Mouse (Mus musculus) embryonic facial prominence, embryonic 10.5 days (tissue): ENCODE measurements around the gene Plekha7. TPM values are rescaled to one million over a fixed set of nuclear protein-coding genes. Genes with fewer than 3 reads are reported as not detected.

Source experiments
- DNase-seq: peaks from one replicate; pipeline ENCODE4 v3.0.0-alpha.2; 2017; ENCODE audit warnings: low spot score
- H3K27ac ChIP-seq: fragments of 300-500 bp; sonication (generic); replicated peaks from 2 replicates; pipeline ENCODE4 v1.5.1; 2016; ENCODE audit warnings: mild to moderate bottlenecking
- H3K27me3 ChIP-seq: fragments of 300-500 bp; sonication (generic); replicated peaks from 2 replicates; pipeline ENCODE4 v1.6.1; 2016; ENCODE audit warnings: low read depth, mild to moderate bottlenecking; ENCODE audit not compliant: poor library complexity, severe bottlenecking
- H3K36me3 ChIP-seq: fragments of 300-500 bp; sonication (generic); replicated peaks from 2 replicates; pipeline ENCODE4 v1.6.1; 2016; ENCODE audit warnings: mild to moderate bottlenecking, moderate library complexity
- H3K4me1 ChIP-seq: fragments of 300-500 bp; sonication (generic); 2 replicates; pipeline ENCODE4 v1.6.1; 2016
- H3K4me3 ChIP-seq: fragments of 300-500 bp; sonication (generic); 2 replicates; pipeline ENCODE4 v1.5.1; 2016; ENCODE audit warnings: mild to moderate bottlenecking, moderate library complexity
- H3K9me3 ChIP-seq: fragments of 300-500 bp; sonication (generic); 2 replicates; pipeline ENCODE4 v1.6.1; 2016; ENCODE audit warnings: mild to moderate bottlenecking
- WGBS: fragments of 180-500 bp; shearing (Covaris S2); methylation state at CpG from one replicate; pipeline ENCODE4 v1.1.7; 2016; 5-methylcytosine and 5-hydroxymethylcytosine counted together
- polyA plus RNA-seq: library from polyadenylated mRNA; unstranded; fragments of >200 nt; fragmentation: Nextera tagmentation; extraction: Ambion mirVana; gene quantifications from 2 replicates; pipeline ENCODE4 v1.2.1, GENCODE M21; 2016

The Plekha7 gene
- polyA plus RNA-seq, 1 experiment from 2014 or later, result 14.9 TPM

- 0 out of 2 replicates have a peak overlapping the region, but pooled peaks have one; percentile 40 for H3K27ac ChIP-seq
- H3K27me3 ChIP-seq, result peaks cover 5% of the 10 kb centered on the region
- H3K4me1 ChIP-seq, result peaks cover 56% of the 10 kb centered on the region
- H3K9me3 ChIP-seq, result no peaks in the 10 kb centered on the region
- 0 out of 2 replicates have a peak, but pooled peaks cover 4% of the 10 kb centered on the region for H3K36me3 ChIP-seq
- WGBS, result 55% methylated on average over 7 of the region's 7 CpGs
- H3K4me3 ChIP-seq, result no peak overlapping the region
- DNase-seq, result no peak
Observed at GRCm38 (mm10) chr7:116244302-116245165, 63.6 kb downstream of the Plekha7 start.

DNA sequence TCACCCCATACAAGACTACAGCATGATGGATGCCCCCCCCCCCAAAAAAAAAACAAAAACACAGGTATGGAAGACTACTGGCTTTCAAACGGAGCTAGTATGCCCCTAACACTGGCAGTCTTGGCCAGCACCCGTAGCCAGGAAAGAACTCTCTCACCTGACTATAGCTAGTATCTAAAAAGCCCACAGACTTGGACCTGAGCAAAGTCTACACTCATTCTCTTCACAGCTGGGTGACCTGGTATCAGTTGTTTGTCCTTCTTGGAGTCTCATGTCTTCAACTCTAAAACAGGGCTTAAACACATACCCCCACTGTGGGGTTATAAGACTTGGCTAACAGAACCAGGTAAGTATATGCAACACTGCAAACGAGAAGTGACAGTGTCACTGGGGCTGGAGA, 65.4 kb downstream of the Plekha7 start:
- Histone ChIP-seq H3K27me3 (peaks cover 22% of the 10 kb centered on the region), H3K36me3 (no peaks in the 10 kb centered on the region), H3K4me3 (no peak overlapping the region), H3K27ac (no peak overlapping the region), H3K4me1 (peaks cover 63% of the 10 kb centered on the region), H3K9me3 (no peaks in the 10 kb centered on the region)
- WGBS, result 85% methylated on average over 3 of the region's 3 CpGs
- DNase-seq, result no peak

DNA sequence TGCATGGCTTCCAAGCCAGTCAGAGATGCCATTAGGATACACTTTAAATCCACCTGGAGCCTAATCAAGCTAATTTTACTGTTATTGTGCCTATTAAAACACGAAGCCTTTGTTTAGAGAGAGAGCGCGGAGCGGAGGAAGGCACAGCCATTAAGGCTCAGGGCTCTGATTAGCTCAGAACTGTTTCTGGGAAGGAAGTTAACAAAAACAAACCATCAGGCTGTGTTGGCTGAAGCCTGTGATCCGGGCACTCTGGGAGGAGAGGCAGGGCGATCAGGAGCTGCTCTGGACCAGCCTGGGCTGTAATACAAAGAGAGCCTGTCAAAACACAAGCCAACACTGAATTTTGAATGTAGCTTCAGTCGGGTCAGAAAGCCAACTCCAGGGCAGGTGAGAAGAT, 66.6 kb downstream of the Plekha7 start:
- Histone ChIP-seq H3K4me3 (no peak overlapping the region), H3K9me3 (no peaks in the 10 kb centered on the region), H3K27me3 (peaks cover 35% of the 10 kb centered on the region), H3K4me1 (peaks cover 63% of the 10 kb centered on the region), H3K27ac (peak overlapping the region; percentile 35), H3K36me3 (no peaks in the 10 kb centered on the region)
- peak; percentile 33 for DNase-seq
- WGBS, result 44% methylated on average over 7 of the region's 7 CpGs

DNA sequence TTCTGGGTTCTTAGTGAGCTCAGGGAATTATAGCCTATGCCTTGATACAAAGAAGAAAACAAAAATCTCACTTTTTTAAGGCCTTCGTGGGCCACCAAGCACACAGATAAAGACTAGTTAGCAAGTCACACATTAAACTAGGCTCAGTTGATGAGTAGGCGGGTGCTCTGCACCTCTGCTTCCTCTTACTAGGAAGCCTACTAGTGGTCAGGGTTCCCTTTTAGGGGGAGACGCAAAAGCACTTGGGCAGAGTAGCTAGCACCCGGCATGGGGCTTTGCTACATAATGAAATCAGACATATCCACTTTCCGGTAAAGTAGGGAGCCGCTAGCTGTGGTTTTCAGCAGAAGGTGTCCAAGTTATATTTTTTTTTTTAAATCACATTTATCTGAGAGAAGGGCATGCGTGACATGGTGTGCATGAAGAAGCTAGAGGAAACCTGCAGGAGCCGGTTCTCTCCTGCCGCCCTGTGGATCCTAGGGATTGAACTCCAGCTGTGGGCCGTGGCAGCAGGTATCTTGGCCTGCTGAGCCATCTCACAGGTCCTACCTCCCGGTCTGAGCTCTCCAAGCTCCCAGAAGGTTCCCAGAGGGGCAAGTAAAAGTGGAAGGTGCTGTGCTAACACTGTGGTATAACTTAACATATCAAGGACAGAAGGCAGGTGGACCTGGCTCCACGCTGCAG, 67.2 kb downstream of the Plekha7 start:
- H3K4me1 ChIP-seq, result peaks cover 63% of the 10 kb centered on the region
- no peak for DNase-seq
- H3K36me3 ChIP-seq, result no peaks in the 10 kb centered on the region
- 0 out of 2 replicates have a peak overlapping the region, but pooled peaks have one; percentile 35 for H3K27ac ChIP-seq
- H3K4me3 ChIP-seq, result no peak overlapping the region
- H3K27me3 ChIP-seq, result peaks cover 41% of the 10 kb centered on the region
- H3K9me3 ChIP-seq, result no peaks in the 10 kb centered on the region
- WGBS, result 71% methylated on average over 12 of the region's 12 CpGs

GRCm38 (mm10) chr7:116240353-116240752, 67.8 kb downstream of the Plekha7 start:
- no peak for DNase-seq
- H3K9me3 ChIP-seq, result no peaks in the 10 kb centered on the region
- H3K4me1 ChIP-seq, result peaks cover 62% of the 10 kb centered on the region
- no peaks in the 10 kb centered on the region for H3K36me3 ChIP-seq
- no peak overlapping the region for H3K4me3 ChIP-seq
- peaks cover 47% of the 10 kb centered on the region for H3K27me3 ChIP-seq
- H3K27ac ChIP-seq, result no peak overlapping the region
- WGBS, result 85% methylated on average over 4 of the region's 4 CpGs

DNA sequence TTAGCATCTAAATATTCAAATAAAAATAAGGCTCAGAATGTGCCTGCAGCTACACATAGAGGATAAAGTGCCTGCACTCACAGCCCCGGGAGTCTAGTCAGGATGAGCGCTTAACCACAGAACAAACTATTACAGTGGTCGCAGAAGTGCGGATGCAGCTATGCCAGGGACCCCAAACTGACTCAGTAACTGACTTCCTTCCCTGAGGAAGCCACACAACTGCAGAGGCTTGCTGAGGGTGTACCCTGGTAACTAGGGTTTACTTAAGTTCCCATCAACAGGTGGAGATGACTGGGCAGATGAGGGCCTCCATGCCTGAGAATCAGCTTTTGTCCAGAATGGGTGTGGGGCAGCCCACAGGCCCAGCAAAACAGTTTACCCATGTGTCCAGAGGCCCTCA, 69.9 kb downstream of the Plekha7 start:
- Histone ChIP-seq H3K4me3 (no peak overlapping the region), H3K36me3 (no peaks in the 10 kb centered on the region), H3K27me3 (peaks cover 52% of the 10 kb centered on the region), H3K27ac (no peak overlapping the region), H3K4me1 (peaks cover 50% of the 10 kb centered on the region), H3K9me3 (no peaks in the 10 kb centered on the region)
- 73% methylated on average over 4 of the region's 4 CpGs for WGBS
- no peak for DNase-seq

DNA sequence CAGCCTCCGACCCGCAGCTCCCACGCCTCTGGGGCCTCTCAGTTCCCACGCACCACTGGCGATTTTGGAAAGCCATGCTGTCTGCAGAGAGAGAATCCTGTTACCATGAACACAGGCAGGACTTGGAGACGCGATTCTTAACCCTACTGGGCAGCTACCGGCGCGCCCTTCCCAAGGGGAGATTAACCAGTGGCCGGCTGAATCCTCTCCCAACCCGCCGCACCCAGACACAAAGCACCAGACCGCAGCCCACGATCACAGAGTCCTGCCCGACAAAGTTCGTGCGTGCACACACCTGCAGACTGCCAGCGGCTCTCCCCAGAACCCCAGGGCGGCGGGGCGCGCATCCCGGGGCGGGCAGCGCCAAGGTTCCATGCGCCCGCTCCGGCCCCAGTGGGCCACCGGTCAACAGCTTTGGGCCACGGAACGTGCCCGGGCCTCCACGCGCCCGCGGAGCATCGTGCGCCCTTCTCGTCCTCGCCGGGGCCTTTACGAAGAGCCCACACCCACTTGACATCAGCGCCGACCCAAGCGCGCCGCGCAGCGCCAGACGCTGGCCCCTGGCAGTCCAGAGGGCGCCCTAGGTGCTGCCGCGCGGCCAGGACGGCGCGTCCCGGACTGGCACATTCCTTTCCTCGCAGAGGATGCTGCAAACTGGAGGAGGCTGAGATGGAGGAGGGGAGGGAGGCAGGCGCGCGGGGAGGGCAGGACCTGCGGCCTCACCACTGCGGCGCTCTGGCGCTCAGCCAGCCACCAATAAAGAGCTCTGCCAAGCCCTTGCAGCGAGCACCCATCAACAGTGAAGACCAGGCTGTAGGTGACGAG, 70.8 kb downstream of the Plekha7 start:
- WGBS, result under 1% methylated on average over 69 of the region's 69 CpGs
- Histone ChIP-seq H3K36me3 (no peaks in the 10 kb centered on the region), H3K4me3 (peak overlapping the region; percentile 70), H3K4me1 (peaks cover 55% of the 10 kb centered on the region), H3K9me3 (no peaks in the 10 kb centered on the region), H3K27me3 (peaks cover 52% of the 10 kb centered on the region), H3K27ac (peak overlapping the region; percentile 72)
- DNase-seq, result peak; percentile 74

GRCm38 (mm10) chr7:116236608-116237007, 71.6 kb downstream of the Plekha7 start:
- H3K27ac ChIP-seq, result no peak overlapping the region; the same call in 1 of the 2 replicates
- no peak for DNase-seq
- no peaks in the 10 kb centered on the region for H3K9me3 ChIP-seq
- H3K27me3 ChIP-seq, result peaks cover 52% of the 10 kb centered on the region
- peak overlapping the region; percentile 70 for H3K4me3 ChIP-seq
- H3K4me1 ChIP-seq, result peaks cover 50% of the 10 kb centered on the region
- 53% methylated on average over 8 of the region's 8 CpGs for WGBS
- H3K36me3 ChIP-seq, result no peaks in the 10 kb centered on the region

GRCm38 (mm10) chr7:116234287-116234806, 73.8 kb downstream of the Plekha7 start:
- Histone ChIP-seq H3K27me3 (peaks cover 45% of the 10 kb centered on the region), H3K4me1 (peaks cover 52% of the 10 kb centered on the region), H3K36me3 (no peaks in the 10 kb centered on the region), H3K4me3 (no peak overlapping the region), H3K9me3 (no peaks in the 10 kb centered on the region), H3K27ac (no peak overlapping the region)
- DNase-seq, result no peak
- 67% methylated on average over 7 of the region's 7 CpGs for WGBS

GRCm38 (mm10) chr7:116230811-116231609, 77.2 kb downstream of the Plekha7 start:
- peaks cover 11% of the 10 kb centered on the region for H3K27me3 ChIP-seq
- H3K36me3 ChIP-seq, result no peaks in the 10 kb centered on the region
- no peak overlapping the region for H3K4me3 ChIP-seq
- H3K27ac ChIP-seq, result no peak overlapping the region
- DNase-seq, result no peak
- H3K4me1 ChIP-seq, result peaks cover 30% of the 10 kb centered on the region
- 77% methylated on average over 11 of the region's 11 CpGs for WGBS
- no peaks in the 10 kb centered on the region for H3K9me3 ChIP-seq

DNA sequence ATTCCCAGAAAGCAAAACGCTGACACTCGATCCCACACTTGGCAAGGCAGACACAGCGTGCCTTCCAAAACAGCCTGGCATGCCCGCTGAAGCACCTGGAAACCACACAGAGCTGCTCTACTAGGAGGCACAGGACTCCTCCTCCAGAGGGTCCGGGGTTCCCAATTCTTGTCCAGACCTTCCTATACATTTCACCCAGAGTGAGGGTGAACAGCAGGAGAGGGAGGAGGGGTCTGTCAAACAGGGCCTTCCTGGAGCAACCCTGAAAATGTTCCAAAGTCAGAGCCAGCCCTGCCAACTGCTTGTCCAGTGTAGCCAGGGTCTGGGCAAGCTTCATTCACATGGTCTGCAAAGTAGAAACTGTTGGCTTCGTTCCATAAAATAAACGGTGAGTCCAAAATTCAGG, 81.3 kb downstream of the Plekha7 start:
- Histone ChIP-seq H3K36me3 (no peaks in the 10 kb centered on the region), H3K9me3 (no peaks in the 10 kb centered on the region), H3K27me3 (no peaks in the 10 kb centered on the region), H3K4me1 (peaks cover 33% of the 10 kb centered on the region), H3K4me3 (no peak overlapping the region), H3K27ac (no peak overlapping the region; the same call in 1 of the 2 replicates)
- whole genome bisulfite sequencing, result 87% methylated on average over 7 of the region's 7 CpGs
- no peak for DNase-seq
